Mouse (Mus musculus) liver (tissue): ENCODE data around the gene 2200002D01Rik.
A peak's percentile ranks its signal among the peaks of the same experiment; 100 is the strongest.

Experiments used
- DNase-seq: peaks from one replicate; pipeline ENCODE4 v3.0.0-alpha.2; 2020; ENCODE audit warnings: mixed read lengths

2200002D01Rik gene

DNA sequence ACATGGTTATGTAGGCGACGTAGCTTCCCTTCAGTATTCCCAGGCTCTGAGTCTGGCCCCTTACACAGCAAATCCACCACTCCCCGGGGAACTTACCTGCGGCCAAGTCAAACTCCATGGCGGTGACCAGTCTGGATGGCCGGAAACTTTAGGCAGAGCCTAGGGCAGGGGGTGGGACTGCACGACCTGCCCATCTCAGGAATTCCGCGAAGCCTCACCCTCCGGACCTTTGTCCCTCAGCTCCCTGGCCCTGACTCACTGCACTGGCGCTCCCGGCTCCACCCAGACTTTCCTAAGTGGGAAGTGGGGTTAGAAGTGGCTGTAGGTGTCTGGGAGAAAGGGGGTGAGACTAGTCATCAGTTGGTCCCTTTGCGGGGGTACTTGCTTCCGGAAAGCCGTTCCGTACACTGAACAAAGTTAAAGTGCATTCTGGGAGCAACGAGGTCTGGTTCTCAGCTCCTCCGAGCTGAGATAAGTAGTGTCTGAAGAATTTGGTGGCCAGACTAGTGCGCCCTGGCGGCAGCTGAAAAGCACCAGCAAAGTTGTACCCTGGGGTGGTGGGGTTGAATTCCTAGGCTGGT lies at the start of gene 2200002D01Rik:
TSS of gene 2200002D01Rik (minus strand) at position 206 of the 581 bp plus-strand sequence.
- peak; percentile 28 for DNase-seq

- peak; percentile 58 for DNase-seq
These were observed 48.7 kb upstream of the 2200002D01Rik start for GRCm38 (mm10) chr7:29296998-29297397.

GRCm38 (mm10) chr7:29295861-29296647 lies 47.8 kb upstream of the 2200002D01Rik start:
- no peak for DNase-seq

DNA sequence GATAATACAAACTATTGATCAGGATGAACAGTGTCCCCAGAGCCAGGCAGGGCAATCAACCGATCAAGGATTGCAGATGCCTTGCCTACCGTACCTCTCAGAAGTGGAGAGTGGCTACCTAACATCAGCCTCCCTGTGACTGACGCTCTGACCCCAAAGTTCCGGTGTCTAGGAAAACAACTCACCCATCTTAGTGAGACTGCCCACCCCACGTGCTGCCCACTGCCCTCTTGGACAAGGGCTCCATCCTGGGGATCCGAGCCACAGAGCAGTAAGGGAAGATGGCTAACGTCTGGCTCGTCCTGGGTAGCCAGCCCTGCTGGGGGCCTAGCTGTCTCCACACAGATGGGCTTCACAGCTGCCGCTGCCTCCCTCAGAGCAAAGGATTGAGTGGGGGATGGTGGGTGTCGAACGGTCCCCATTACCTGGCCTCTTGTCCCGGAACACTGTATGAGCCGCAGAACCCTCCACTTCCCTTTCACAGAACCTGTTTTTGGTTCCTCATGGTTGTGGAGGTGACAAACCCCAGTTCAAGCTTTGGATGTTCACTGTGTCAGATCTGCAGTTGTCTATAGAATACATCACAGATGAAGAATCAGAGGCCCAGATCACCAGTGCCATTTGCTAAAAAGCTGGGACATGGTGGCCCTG lies 46.0 kb upstream of the 2200002D01Rik start:
- no peak for DNase-seq

DNA sequence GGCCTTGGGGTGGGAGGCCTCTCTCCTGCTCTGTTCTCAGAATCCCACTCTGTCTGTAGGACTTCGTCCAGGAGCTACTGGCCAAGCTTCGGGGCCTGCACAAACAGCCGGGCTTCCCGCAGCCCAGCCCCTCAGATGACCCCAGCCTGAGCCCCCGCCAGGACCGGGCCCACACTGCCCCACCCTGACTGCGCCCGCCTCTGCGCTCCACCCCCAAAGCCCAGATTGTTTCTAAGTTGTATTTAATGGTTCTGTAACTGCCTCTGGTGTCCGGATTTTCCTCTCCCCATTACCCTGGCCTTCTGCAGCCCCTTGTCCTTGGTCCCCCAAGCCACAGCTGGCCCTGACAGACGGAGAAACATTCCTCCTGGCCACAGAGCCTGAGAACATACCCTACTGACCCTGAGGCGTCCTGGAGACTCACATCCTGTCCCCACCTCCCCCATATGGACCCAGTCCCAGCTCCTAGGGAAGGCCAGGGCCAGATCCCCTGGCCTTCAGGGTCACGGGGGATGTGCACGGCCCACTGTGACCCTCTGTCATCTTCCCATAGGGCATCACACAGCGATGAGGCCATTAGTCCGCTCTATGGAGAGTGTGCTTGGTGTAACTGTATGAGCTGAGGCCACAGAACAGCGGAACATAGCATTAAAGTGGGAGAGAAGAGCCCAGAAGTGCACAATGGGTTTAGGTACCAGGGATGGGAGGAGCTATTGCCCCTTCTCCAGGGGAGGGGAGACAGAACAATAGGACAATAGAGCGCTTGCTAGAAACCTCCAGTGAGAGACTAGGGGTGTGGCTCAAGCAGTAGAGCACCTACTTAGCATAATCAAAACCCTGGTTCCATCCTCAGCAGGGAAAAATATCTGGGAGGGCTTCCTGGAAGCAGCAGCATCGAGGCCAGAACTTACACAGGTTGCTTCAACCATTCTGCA lies 45.1 kb upstream of the 2200002D01Rik start:
- no peak for DNase-seq

GRCm38 (mm10) chr7:29292458-29293098 lies 44.3 kb upstream of the 2200002D01Rik start:
- no peak for DNase-seq

DNA sequence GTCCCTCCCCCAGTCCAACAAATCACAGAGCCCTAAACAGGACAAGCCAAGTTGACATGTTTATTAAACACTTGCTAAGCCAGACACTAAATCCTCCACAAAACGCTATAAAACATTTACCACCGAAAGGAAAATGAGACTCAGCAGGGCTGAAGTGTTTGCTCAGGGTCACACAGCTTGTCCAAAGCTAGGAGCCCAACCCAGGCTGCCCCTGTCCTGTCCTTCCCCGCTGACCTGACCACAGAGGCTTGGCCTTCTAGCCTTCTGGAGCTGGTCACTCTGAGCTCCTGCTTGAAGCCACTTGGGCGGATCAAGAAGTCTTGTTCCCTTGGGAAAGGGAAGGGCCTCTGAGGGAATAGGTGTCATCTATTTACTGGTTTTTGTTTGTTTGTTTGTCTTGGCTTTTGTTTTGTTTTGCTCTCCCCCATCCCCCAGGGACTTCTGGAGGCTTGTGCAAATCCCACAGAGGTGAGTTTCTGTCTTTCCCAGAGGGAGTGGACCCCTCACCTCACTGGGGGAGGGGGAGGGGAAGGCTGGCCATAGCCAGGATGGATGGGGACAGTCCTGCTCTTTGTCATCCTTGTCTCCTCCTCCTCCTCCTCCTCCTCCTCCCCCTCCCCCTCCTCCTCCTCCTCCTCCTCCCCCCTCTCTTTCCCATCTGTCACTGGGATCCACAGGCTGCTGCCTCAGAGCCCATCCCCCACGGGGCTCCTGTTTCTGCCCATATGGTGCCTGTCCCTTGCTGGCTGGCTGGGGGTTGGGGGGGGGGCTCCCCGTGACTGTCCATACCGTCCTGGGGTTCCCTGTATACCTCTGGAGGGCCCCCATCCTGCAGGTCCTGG lies 43.6 kb upstream of the 2200002D01Rik start:
- DNase-seq, result no peak

- DNase-seq, result no peak
These were observed 42.6 kb upstream of the 2200002D01Rik start for GRCm38 (mm10) chr7:29290691-29291485.

DNA sequence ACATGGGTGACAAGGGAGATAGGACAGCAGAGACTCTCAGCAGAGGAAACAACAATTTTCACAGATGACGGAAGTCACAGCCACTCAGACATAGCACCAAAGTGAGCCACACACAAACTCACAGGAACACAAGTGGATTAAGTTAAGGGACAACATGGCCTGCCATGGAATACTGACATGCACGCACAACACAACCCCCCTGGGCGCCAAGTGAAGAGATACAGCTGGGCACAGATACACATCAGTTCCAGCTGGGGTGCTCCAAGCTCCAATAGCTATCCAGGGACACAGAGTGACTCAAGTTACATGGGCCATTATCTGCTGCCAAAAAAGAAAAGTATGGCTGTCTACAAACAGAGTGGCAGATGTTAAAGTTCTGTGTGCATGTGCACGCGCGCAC lies 41.6 kb upstream of the 2200002D01Rik start:
- no peak for DNase-seq

- DNase-seq, result peak; percentile 78
These were observed 40.8 kb upstream of the 2200002D01Rik start, which contains the start of gene Ppp1r14a for GRCm38 (mm10) chr7:29288942-29289638. Ppp1r14a (plus strand) TSS chr7:29289308.

DNA sequence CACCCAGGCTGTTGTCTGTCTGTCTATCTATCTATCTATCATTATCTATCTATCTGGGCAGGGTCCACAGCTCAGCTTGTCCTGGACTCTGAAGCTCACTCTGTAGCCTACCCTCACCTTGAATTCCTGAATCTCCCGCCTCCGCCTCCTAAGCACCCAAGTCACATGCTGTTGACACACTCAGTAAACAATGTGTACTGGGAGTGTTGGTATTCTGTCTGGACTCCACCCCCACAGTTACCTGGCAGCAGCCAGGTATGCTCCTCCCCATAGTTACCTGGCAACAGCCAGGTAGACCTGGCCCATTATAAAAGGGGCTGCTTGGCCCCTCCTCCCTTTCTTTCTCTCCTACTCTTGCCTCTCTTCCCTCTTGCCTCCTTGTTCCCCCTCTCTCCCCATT lies 39.8 kb upstream of the 2200002D01Rik start:
- DNase-seq, result no peak

GRCm38 (mm10) chr7:29287481-29287880 lies 39.2 kb upstream of the 2200002D01Rik start:
- no peak for DNase-seq

GRCm38 (mm10) chr7:29284523-29284922 lies 36.3 kb upstream of the 2200002D01Rik start:
- DNase-seq, result no peak

- DNase-seq, result no peak
These were observed 35.6 kb upstream of the 2200002D01Rik start for GRCm38 (mm10) chr7:29283876-29284275.

DNA sequence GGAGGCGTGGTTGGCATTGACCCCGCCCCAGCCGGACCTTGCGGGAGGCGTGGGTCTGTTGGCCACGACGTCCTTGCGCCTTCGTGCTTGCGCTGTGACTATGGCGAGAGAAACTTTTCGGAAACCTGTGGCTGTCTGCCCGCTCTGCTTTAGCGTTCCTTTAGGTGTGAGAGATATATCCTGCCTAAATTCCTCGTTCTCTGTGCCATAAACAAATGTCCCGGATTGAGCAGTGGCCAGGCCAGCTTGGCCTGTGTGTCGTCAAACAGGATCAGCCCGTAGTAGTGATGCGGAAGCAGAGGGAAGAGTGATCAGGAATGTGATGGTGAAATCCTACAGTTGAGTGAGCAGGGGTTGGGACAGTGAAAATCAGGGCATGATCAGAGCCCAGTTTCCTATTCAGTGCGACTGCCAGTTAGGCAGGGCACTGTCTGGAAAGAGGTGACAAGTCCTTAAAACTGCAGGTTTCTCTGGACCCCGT lies 33.8 kb upstream of the 2200002D01Rik start:
- DNase-seq, result no peak

DNA sequence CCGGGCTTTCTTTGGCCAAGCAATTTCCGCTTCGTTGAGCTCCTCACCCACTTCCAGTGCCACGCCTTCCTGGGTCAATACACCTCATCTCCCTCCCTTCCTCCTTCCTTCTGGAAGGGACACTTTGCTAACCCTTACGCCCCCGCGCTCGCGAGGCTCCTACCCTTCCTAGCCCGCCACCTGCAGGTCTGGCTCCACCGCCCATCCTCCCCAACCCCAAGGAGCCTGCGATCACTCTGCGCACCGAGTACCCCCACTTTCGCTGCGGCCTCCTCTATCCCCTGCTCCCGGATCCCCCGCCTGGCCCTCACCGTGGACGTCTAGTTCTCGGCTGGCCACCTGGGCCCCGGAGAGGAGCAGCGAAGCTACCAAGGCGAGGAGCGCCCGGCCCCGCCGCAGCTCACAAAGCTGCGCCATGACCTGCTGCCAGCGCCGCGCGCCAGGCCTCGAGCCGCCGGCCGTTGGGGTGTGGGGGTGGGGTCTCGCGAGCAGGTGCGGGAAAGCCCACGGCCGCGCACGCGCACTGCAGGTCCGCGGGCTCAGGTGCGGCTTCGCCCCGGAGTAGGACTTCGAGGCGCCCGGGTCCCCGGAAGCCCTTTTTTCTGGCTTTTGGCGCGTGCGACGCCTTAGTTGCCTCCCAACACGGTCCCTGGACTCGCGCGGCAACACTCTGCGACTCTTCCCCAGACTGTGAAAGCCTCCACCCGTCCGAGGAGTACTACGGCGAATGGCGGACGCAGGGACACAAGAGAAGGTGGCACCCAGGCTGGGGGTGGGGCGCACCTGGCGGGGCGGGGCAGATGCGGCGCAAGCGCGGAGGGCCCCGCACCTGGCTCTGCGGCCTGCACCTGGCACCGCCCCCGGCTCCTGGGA lies 33.2 kb upstream of the 2200002D01Rik start, which contains the start of gene Spint2:
TSS of gene Spint2 (minus strand) at position 712 of the 873 bp plus-strand sequence.
- DNase-seq, result peak; percentile 66

DNA sequence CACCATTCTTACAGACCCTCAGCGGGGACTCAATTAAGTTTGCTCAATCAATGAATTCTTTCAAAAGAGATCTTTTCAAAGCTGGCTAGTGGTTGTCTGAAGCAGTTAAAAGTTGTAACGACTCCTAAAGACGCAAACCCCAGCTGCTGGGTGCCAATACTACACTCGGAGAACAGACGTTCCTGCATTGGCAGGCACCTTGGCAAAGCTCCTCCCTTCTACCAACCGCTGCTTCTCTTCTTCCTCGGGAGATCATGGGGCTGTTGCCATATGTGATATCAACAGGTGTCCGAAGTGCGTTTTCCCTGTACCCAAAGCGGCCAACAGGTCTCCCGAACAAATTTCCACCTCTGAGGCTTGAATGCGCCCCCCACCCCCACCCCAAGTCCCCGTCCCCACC lies 32.5 kb upstream of the 2200002D01Rik start:
- DNase-seq, result no peak

GRCm38 (mm10) chr7:29279924-29280323 lies 31.7 kb upstream of the 2200002D01Rik start:
- no peak for DNase-seq
